Comparison of ENCODE assay signal across 8 mouse cellular contexts in the genomic region with DNA sequence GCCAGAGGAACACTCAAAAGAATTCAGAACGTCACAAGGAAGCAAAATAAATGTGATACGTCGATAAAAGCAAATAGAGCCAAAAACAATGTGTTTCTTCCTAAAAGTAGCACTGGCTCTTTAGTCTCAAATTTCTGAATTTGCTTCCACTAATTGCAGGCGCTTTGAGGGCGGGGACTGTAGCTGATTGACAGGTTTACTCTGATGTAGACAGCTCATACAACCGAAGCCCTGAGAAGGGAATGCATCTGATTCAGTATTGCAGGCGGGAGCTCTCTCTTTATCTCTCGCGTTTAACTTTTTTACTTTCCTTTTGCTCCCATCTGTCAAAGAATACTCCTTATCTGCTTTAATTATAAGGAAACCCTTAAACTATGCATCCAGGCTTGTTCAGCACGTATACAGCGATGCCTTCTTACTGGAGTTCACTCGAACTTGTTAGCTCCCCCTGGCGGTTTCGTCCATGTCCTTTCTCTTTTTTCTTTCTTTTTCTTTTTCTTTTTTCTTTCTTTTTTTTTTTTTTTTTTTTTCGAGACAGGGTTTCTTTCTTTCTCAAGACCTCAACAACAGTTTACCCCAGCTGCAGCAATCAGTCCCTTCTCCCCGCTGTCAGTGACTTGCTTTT.
DNase-seq lines count a peak whose midpoint lies in the region; ATAC-seq and TF ChIP-seq lines count a peak whose summit lies in the region.

No protein-coding gene starts in this region.

- H3K79me2 ChIP-seq in heart, adult 2 months (replicated peaks; ENCODE audit: control insufficient read depth, insufficient read depth, low read length): no peaks in the 10 kb centered on the region

- no peaks in the 10 kb centered on the region for H3K36me3 ChIP-seq in heart, adult 2 months (ENCODE audit: control insufficient read depth, insufficient read depth, low read length)
- no peaks in the 10 kb centered on the region for H3K36me3 ChIP-seq in limb, embryonic 11.5 days (ENCODE audit: control insufficient read depth, insufficient read depth, low read length)
- H3K36me3 ChIP-seq in midbrain, embryonic 11.5 days (ENCODE audit: control insufficient read depth, insufficient read depth, low read length): no peaks in the 10 kb centered on the region
- no peaks in the 10 kb centered on the region for H3K36me3 ChIP-seq in stomach, embryonic 14.5 days (ENCODE audit: control insufficient read depth, insufficient read depth, low read length)

- WGBS in heart, adult 2 months: 23% methylated on average over 16 of the region's 16 CpGs
- 31% methylated on average over 16 of the region's 16 CpGs for WGBS in limb, embryonic 11.5 days
- WGBS in midbrain, embryonic 11.5 days: 30% methylated on average over 16 of the region's 16 CpGs
- 21% methylated on average over 16 of the region's 16 CpGs for WGBS in stomach, embryonic 14.5 days

- TF ChIP-seq EP300 in heart, adult 2 months (IDR thresholded peaks at IDR 0.05; ENCODE audit: insufficient read depth, low read depth, low read length): no peak

- no peak for TF ChIP-seq POLR2A in heart, adult 2 months (IDR thresholded peaks at IDR 0.05; ENCODE audit: insufficient read depth, low read depth, low read length)

- peak overlapping the region; percentile 18; the same call in 1 of the 2 replicates for H3K4me2 ChIP-seq in limb, embryonic 11.5 days (ENCODE audit: low read depth, severe bottlenecking)
- H3K4me2 ChIP-seq in midbrain, embryonic 11.5 days: peak overlapping the region; percentile 18; the same call in 1 of the 2 replicates
- peak overlapping the region; percentile 40 for H3K4me2 ChIP-seq in stomach, embryonic 14.5 days (replicated peaks; ENCODE audit: low read depth, low read length)

- peak overlapping the region; percentile 36; the same call in 1 of the 2 replicates for H3K4me3 ChIP-seq in heart, adult 2 months
- H3K4me3 ChIP-seq in limb, embryonic 11.5 days (ENCODE audit: low read depth, low read length): no peak overlapping the region
- H3K4me3 ChIP-seq in midbrain, embryonic 11.5 days (ENCODE audit: low read depth, low read length): peak overlapping the region; percentile 0; the same call in 1 of the 2 replicates
- peak overlapping the region; percentile 22; the same call in 1 of the 2 replicates for H3K4me3 ChIP-seq in stomach, embryonic 14.5 days (ENCODE audit: low read depth, low read length)

- no peaks in the 10 kb centered on the region for H3K4me1 ChIP-seq in heart, adult 2 months (ENCODE audit: control insufficient read depth, insufficient read depth, low read length)
- no peaks in the 10 kb centered on the region for H3K4me1 ChIP-seq in limb, embryonic 11.5 days (ENCODE audit: control insufficient read depth, insufficient read depth, low read length)
- no peaks in the 10 kb centered on the region for H3K4me1 ChIP-seq in midbrain, embryonic 11.5 days (ENCODE audit: control insufficient read depth, insufficient read depth, low read length)
- no peaks in the 10 kb centered on the region for H3K4me1 ChIP-seq in stomach, embryonic 14.5 days (ENCODE audit: control insufficient read depth, insufficient read depth, low read length)

- no peaks in the 10 kb centered on the region for H3K9me3 ChIP-seq in limb, embryonic 11.5 days (ENCODE audit: control insufficient read depth, low read length)
- H3K9me3 ChIP-seq in midbrain, embryonic 11.5 days (ENCODE audit: control insufficient read depth, low read length): no peaks in the 10 kb centered on the region
- H3K9me3 ChIP-seq in stomach, embryonic 14.5 days (ENCODE audit: control insufficient read depth, low read depth, low read length): no peaks in the 10 kb centered on the region

- 0 out of 2 replicates have a peak, but pooled peaks cover 2% of the 10 kb centered on the region for H3K27me3 ChIP-seq in heart, adult 2 months (ENCODE audit: control insufficient read depth, insufficient read depth, low read length)
- no peaks in the 10 kb centered on the region for H3K27me3 ChIP-seq in limb, embryonic 11.5 days (ENCODE audit: control insufficient read depth, insufficient read depth, low read length)
- H3K27me3 ChIP-seq in midbrain, embryonic 11.5 days (ENCODE audit: control insufficient read depth, insufficient read depth, low read length): no peaks in the 10 kb centered on the region
- no peaks in the 10 kb centered on the region for H3K27me3 ChIP-seq in stomach, embryonic 14.5 days (ENCODE audit: control insufficient read depth, insufficient read depth, low read length)

- TF ChIP-seq CTCF in heart, adult 2 months (IDR thresholded peaks at IDR 0.05): peak; percentile 70

- intact Hi-C loops in heart, adult 2 months (cut with DNase I): no loop called here

- ATAC-seq in limb, embryonic 11.5 days (ENCODE audit: insufficient number of reproducible peaks, low FRiP score, low TSS enrichment, low read depth): peak; percentile 45; the same call in 1 of the 2 replicates
- peak; percentile 81 for ATAC-seq in midbrain, embryonic 11.5 days (ENCODE audit: low FRiP score)
- no peak for ATAC-seq in stomach, embryonic 14.5 days (ENCODE audit: insufficient number of reproducible peaks, insufficient read depth, low FRiP score, low read depth)

- no peak overlapping the region for H3K9ac ChIP-seq in heart, adult 2 months (ENCODE audit: low read depth, low read length)
- no peak overlapping the region for H3K9ac ChIP-seq in limb, embryonic 11.5 days (ENCODE audit: low read length)
- H3K9ac ChIP-seq in midbrain, embryonic 11.5 days (ENCODE audit: low read length): no peak overlapping the region
- no peak overlapping the region for H3K9ac ChIP-seq in stomach, embryonic 14.5 days (replicated peaks; ENCODE audit: low read depth, low read length)

- DNase-seq in ovary, postnatal 14 days (ENCODE audit: low spot score): peak; percentile 52
- no peak for DNase-seq in ovary, postnatal 10 days (ENCODE audit: low spot score)
- DNase-seq in cerebellum, postnatal 4 days (ENCODE audit: low spot score in 2 of 2): peak; percentile 36 to 61
- peak; percentile 23 to 37 for DNase-seq in heart, adult 2 months
- DNase-seq in kidney, adult 18-20 months: peak; percentile 45
- peak; percentile 81 for DNase-seq in limb, embryonic 11.5 days (ENCODE audit: low spot score)
- peak; percentile 90 for DNase-seq in midbrain, embryonic 11.5 days (ENCODE audit: low spot score, missing footprints)

- H3K27ac ChIP-seq in heart, adult 2 months: no peak overlapping the region
- H3K27ac ChIP-seq in limb, embryonic 11.5 days (replicated peaks; ENCODE audit: low read depth, low read length): no peak overlapping the region
- H3K27ac ChIP-seq in midbrain, embryonic 11.5 days (ENCODE audit: low read depth, low read length): no peak overlapping the region
- H3K27ac ChIP-seq in stomach, embryonic 14.5 days (ENCODE audit: low read length): no peak overlapping the region
